In genomic region chr12:32291962-32292748, GRCm38 (mm10) we compare ENCODE assay signal across 8 mouse cellular contexts.
A peak's percentile ranks its signal among the peaks of the same experiment; 100 is the strongest.
DNase-seq lines count a peak whose midpoint lies in the region; ATAC-seq lines count a peak whose summit lies in the region.

No protein-coding gene starts in this region.

- H3K36me3 ChIP-seq in intestine, embryonic 14.5 days (ENCODE audit: control insufficient read depth, insufficient read depth, low read length) = no peaks in the 10 kb centered on the region

- peak overlapping the region; percentile 14; the same call in 1 of the 2 replicates for H3K9ac ChIP-seq in intestine, embryonic 14.5 days (ENCODE audit: low read length)

- no peaks in the 10 kb centered on the region for H3K4me1 ChIP-seq in intestine, embryonic 14.5 days (replicated peaks; ENCODE audit: control insufficient read depth, insufficient read depth, low read length)

- no peaks in the 10 kb centered on the region for H3K9me3 ChIP-seq in intestine, embryonic 14.5 days (ENCODE audit: control insufficient read depth, low read length)

- H3K27ac ChIP-seq in intestine, embryonic 14.5 days (ENCODE audit: low read depth) = no peak overlapping the region

- H3K4me3 ChIP-seq in intestine, embryonic 14.5 days (ENCODE audit: low read depth, low read length) = peak overlapping the region; percentile 18

- H3K27me3 ChIP-seq in intestine, embryonic 14.5 days (replicated peaks; ENCODE audit: control insufficient read depth, insufficient read depth, low read length) = no peaks in the 10 kb centered on the region

- peak; percentile 85 for ATAC-seq in intestine, embryonic 14.5 days (replicated peaks; ENCODE audit: low FRiP score, low TSS enrichment, low read depth)
- ATAC-seq in megakaryocyte-erythroid progenitor cell, adult 5-6 weeks (replicated peaks; ENCODE audit: low FRiP score, low TSS enrichment, poor library complexity, severe bottlenecking) = peak; percentile 78

- DNase-seq in adrenal gland, adult 18-20 months (ENCODE audit: low spot score in 2 of 2) = peak; percentile 54 to 64
- DNase-seq in embryo, embryonic 10 days (ENCODE audit: low spot score) = peak; percentile 82
- DNase-seq in gastrocnemius, postnatal 14 days = peak; percentile 30
- DNase-seq in intestine, embryonic 14.5 days (ENCODE audit: low spot score) = peak; percentile 86
- DNase-seq in left cerebral cortex, postnatal 14 days (ENCODE audit: low spot score in 2 of 2) = peak; percentile 60 to 69
- DNase-seq in right cerebral cortex, postnatal 14 days = peak; percentile 50
- peak; percentile 65 for DNase-seq in yolk sac, embryonic 10.5 days (ENCODE audit: low spot score)

- 24% methylated on average over 18 of the region's 18 CpGs for WGBS in intestine, embryonic 14.5 days

- H3K4me2 ChIP-seq in intestine, embryonic 14.5 days (ENCODE audit: low read length) = peak overlapping the region; percentile 48

- intact Hi-C loops in gastrocnemius, postnatal 14 days (cut with DNase I; ENCODE audit: low total_unique reads) = loop anchor here (10.0 kb wide), 1 partner anchor 93 kb away; no protein-coding TSS in a partner anchor
- intact Hi-C loops in left cerebral cortex, postnatal 14 days (cut with DNase I) = loop anchor here (1.0 to 2.0 kb wide), 2 partner anchors 87 to 605 kb away; no protein-coding TSS in a partner anchor

Comparison
In these comparisons a context has a peak if more than half of its experiments do, and no peak if none do; other contexts are left out.
1. DNase-seq: peak in every context shown above with its lines; median percentile 86 in intestine, embryonic 14.5 days; 82 in embryo, embryonic 10 days; 65 in yolk sac, embryonic 10.5 days; 64 in left cerebral cortex, postnatal 14 days; 59 in adrenal gland, adult 18-20 months; 50 in right cerebral cortex, postnatal 14 days; 30 in gastrocnemius, postnatal 14 days.